Comparison of ENCODE assay signal across 9 mouse cellular contexts in the genomic region with DNA sequence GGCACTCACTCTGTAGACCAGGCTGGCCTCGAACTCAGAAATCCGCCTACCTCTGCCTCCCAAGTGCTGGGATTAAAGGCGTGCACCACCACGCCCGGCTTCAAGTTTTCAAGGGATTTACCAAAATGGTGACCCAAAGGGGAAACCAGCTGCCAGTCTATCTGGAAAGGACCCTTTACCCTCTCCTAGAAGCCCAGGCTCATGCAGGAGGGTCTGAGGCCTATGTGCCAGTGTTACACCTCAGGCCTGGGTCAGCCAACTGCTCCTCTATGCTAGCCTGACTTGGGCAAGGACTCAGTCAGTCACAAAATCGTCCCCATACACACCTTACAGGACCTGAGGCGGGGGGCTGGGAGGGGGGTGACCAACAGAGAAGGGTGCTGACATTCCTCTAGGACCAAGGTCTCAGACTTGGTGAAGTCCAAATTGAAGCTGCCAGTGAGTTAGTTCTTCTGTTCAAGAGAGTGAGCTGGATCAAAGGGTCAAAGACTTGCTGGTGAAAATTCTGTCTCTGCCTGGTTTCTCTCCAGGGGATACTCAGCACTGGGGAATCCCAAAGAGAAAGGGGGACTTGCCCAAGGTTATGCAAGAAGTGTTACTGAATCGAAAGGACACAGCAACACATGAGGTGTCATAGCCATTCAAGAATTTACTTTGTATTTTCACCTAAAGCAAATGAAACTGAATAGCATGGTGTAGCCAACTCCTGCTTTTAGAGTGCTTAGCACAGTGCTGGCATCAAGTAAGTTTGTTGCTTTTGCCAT. TPM values are rescaled to one million over a fixed set of nuclear protein-coding genes. Genes with fewer than 3 reads are reported as not detected.
A peak's percentile ranks its signal among the peaks of the same experiment; 100 is the strongest.
DNase-seq lines count a peak whose midpoint lies in the region; ATAC-seq and TF ChIP-seq lines count a peak whose summit lies in the region.
"Had no signal": no experiment of that assay in that cellular context is flagged by ENCODE, and none has a peak within 500 bp of the region (broad histone marks: within the 10 kb centered on the region; RNA-seq: fewer than 3 reads in every experiment).

No protein-coding gene starts in this region.

- H3K4me1 ChIP-seq in forebrain, embryonic 11.5 days (replicated peaks; ENCODE audit: control insufficient read depth, insufficient read depth, low read length) = peaks cover 11% of the 10 kb centered on the region; the same call in 1 of the 2 replicates
- peaks cover 57% of the 10 kb centered on the region for H3K4me1 ChIP-seq in liver, embryonic 12.5 days

- no peak for ATAC-seq in forebrain, embryonic 11.5 days (replicated peaks; ENCODE audit: low FRiP score)
- no peak for ATAC-seq in liver, embryonic 12.5 days
- no peak for ATAC-seq in megakaryocyte progenitor cell, adult 5-6 weeks (replicated peaks; ENCODE audit: poor library complexity)

- H3K79me2 ChIP-seq in C2C12 (ENCODE audit: control insufficient read depth, insufficient read depth) = peaks cover 37% of the 10 kb centered on the region

- H3K27ac ChIP-seq in gastrocnemius, adult 2 months = peak overlapping the region; percentile 90
- H3K27ac ChIP-seq in forebrain, embryonic 11.5 days (ENCODE audit: low read depth, low read length) = no peak overlapping the region
- H3K27ac ChIP-seq in liver, embryonic 12.5 days = peak overlapping the region; percentile 72

- H3K79me3 ChIP-seq in C2C12 (ENCODE audit: low read depth) = peaks cover 31% of the 10 kb centered on the region

- peak overlapping the region; percentile 95 for H3K9ac ChIP-seq in forebrain, embryonic 11.5 days (ENCODE audit: low read length)
- H3K9ac ChIP-seq in liver, embryonic 12.5 days = peak overlapping the region; percentile 84

- no peak overlapping the region for H3ac ChIP-seq in C2C12 (ENCODE audit: control insufficient read depth, insufficient read length, low read depth)

- H3K4me3 ChIP-seq in gastrocnemius, adult 2 months = peak overlapping the region; percentile 91
- peak overlapping the region; percentile 90 for H3K4me3 ChIP-seq in C2C12 (ENCODE audit: insufficient read depth, poor library complexity, severe bottlenecking)
- peak overlapping the region; percentile 93 for H3K4me3 ChIP-seq in forebrain, embryonic 11.5 days (ENCODE audit: low read depth, low read length)
- peak overlapping the region; percentile 80 for H3K4me3 ChIP-seq in liver, embryonic 12.5 days

- H3K4me2 ChIP-seq in forebrain, embryonic 11.5 days (ENCODE audit: low read depth, low read length, severe bottlenecking) = peak overlapping the region; percentile 82
- peak overlapping the region; percentile 96 for H3K4me2 ChIP-seq in liver, embryonic 12.5 days

- H3K9me3 ChIP-seq in forebrain, embryonic 11.5 days (ENCODE audit: control insufficient read depth, low read length) = no peaks in the 10 kb centered on the region
- no peaks in the 10 kb centered on the region for H3K9me3 ChIP-seq in liver, embryonic 12.5 days (replicated peaks)

- H3K27me3 ChIP-seq in C2C12 (ENCODE audit: control insufficient read depth, insufficient read depth, insufficient read length) = no peaks in the 10 kb centered on the region
- no peaks in the 10 kb centered on the region for H3K27me3 ChIP-seq in forebrain, embryonic 11.5 days (ENCODE audit: control insufficient read depth, insufficient read depth, low read length)
- peaks cover 11% of the 10 kb centered on the region for H3K27me3 ChIP-seq in liver, embryonic 12.5 days (replicated peaks)
- H3K27me3 ChIP-seq: Patski had no signal

- 85% methylated on average over 7 of the region's 8 CpGs for whole genome bisulfite sequencing in forebrain, embryonic 11.5 days
- 80% methylated on average over 8 of the region's 8 CpGs for WGBS in liver, embryonic 12.5 days (ENCODE audit: insufficient replicate concordance)

- DNase-seq in gastrocnemius, adult 2 months = no peak
- DNase-seq in gastrocnemius, adult 8-10 months (ENCODE audit: low spot score in 2 of 2) = no peak
- DNase-seq in forebrain, embryonic 11.5 days (ENCODE audit: low spot score) = no peak
- DNase-seq in left cerebral cortex, postnatal 10 days (ENCODE audit: extremely low spot score in 1 of 2, low spot score in 2 of 2) = no peak
- no peak for DNase-seq in T-cell, adult 2 months (ENCODE audit: low spot score)

- no peaks in the 10 kb centered on the region for H3K36me3 ChIP-seq in C2C12 (ENCODE audit: control insufficient read depth, insufficient read depth)
- no peaks in the 10 kb centered on the region for H3K36me3 ChIP-seq in forebrain, embryonic 11.5 days (ENCODE audit: control insufficient read depth, insufficient read depth, low read length)
- H3K36me3 ChIP-seq in liver, embryonic 12.5 days = no peaks in the 10 kb centered on the region

- no peak for TF ChIP-seq CTCF in gastrocnemius, adult 2 months (IDR thresholded peaks at IDR 0.05)
- no peak for TF ChIP-seq CTCF in C2C12 (IDR thresholded peaks at IDR 0.05; ENCODE audit: control insufficient read depth, insufficient read depth, insufficient read length)

- intact Hi-C loops in gastrocnemius, adult 2 months (cut with DNase I) = loop anchor here (5.0 kb wide), 3 partner anchors 43 to 172 kb away; a partner anchor contains a TSS
- intact Hi-C loops in left cerebral cortex, postnatal 10 days (cut with DNase I) = no loop called here

TF ChIP-seq in C2C12, 6 proteins besides CTCF, POLR2A, EP300 and RAD21:
- no peak for TF ChIP-seq MAX (IDR thresholded peaks at IDR 0.05)
- peak; percentile 19 for TF ChIP-seq CEBPB (IDR thresholded peaks at IDR 0.05; ENCODE audit: low read depth)
- no peak for TF ChIP-seq MYOG (IDR thresholded peaks at IDR 0.05; ENCODE audit: control insufficient read depth, extremely low read depth, insufficient read length)

RNA-seq across cellular contexts. Expression of a gene that starts 55.5 kb away (rescaled TPM):
- 10 to 100 TPM; 41.2 to 50.0 TPM for total RNA-seq in gastrocnemius, adult 2 months (2021)
- total RNA-seq in gastrocnemius, adult 8-10 months (2022) = 10 to 100 TPM; 28.1 to 44.3 (median 31.9) TPM
- 954 TPM for polyA plus RNA-seq in C2C12 (2012; fragmentation: generic; extraction: Trizol)
- polyA plus RNA-seq in forebrain, embryonic 11.5 days (2014; fragmentation: Nextera tagmentation; extraction: Ambion mirVana) = 105 and 121 TPM in 2 replicates
- 70.5 and 76.1 TPM in 2 replicates for polyA plus RNA-seq in liver, embryonic 12.5 days (2016; fragmentation: Nextera tagmentation; extraction: Ambion mirVana)
- not detected in 2 replicates for total RNA-seq in megakaryocyte progenitor cell, adult 5-6 weeks (2015)
- not detected in 2 replicates for total RNA-seq in megakaryocyte progenitor cell, adult 5-6 weeks (2017)
- 10 to 100 TPM; 17.5 to 20.6 TPM for total RNA-seq in left cerebral cortex, postnatal 10 days (2021)

Comparison
In these comparisons a context has a peak if more than half of its experiments do, and no peak if none do; other contexts are left out.
1. RNA of a gene that starts 55.5 kb away (total RNA-seq): 41.2 to 50.0 TPM in gastrocnemius, adult 2 months, 28.1 to 44.3 TPM in gastrocnemius, adult 8-10 months and 17.5 to 20.6 TPM in left cerebral cortex, postnatal 10 days; not detected in megakaryocyte progenitor cell, adult 5-6 weeks; every median in the first group is over 10 times any median in the second.
2. Peak in every context shown above with its lines, with median percentiles within 50 percentile points of each other: H3K4me3 ChIP-seq.